Mouse (Mus musculus): Measurements from ENCODE around the gene Rgl1. TPM values are rescaled to one million over a fixed set of nuclear protein-coding genes. Genes with fewer than 3 reads are reported as not detected.

Rgl1 gene
- polyA plus RNA-seq, 1 experiment, result 14.4 TPM

DNA sequence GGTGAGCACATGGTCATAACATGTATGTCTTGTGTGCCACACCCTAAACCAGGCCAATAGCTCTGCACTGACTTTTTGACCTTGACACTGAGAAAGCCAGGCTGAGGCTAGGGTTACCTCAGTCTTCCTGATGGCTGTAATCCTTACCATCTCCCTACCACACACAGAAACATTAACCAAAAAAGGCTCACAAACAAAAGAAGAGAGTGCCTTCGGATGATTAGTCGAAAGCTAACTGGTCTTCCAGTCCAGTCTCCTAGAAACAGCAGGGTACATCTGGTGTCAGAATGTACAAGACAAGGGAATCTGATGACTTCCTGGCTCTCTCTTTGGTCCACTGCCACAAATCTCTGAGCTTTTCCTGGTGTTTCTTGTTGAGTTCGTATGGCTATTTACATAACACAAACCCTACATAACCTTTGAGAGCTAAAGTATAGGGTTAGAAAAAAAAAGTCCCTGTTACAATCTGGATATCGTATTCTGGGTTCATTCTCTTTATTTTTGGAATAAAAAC, 249.0 kb downstream of the Rgl1 start:
- 0 out of 2 replicates have a peak, but pooled peaks cover 1% of the 10 kb centered on the region for H3K36me3 ChIP-seq (ENCODE audit: control insufficient read depth, insufficient read depth, low read length)
- H3K4me1 ChIP-seq (ENCODE audit: control insufficient read depth, insufficient read depth, insufficient read length), result no peaks in the 10 kb centered on the region
- no peaks in the 10 kb centered on the region for H3K27me3 ChIP-seq (ENCODE audit: control insufficient read depth, insufficient read depth, low read length)
- no peak overlapping the region for H3K4me3 ChIP-seq (ENCODE audit: extremely low read depth, insufficient read depth, insufficient read length)
- H3K27ac ChIP-seq (ENCODE audit: insufficient read depth, low read length), result no peak overlapping the region
- no peak for DNase-seq (ENCODE audit: low read depth in 1 of 2, low spot score in 2 of 2)
- no peak for TF ChIP-seq CTCF (IDR thresholded peaks at IDR 0.05; ENCODE audit: extremely low read depth, insufficient read depth, insufficient read length, insufficient replicate concordance)
- TF ChIP-seq POLR2A (IDR thresholded peaks at IDR 0.05; ENCODE audit: low read depth, low read length), result no peak
- 82% methylated on average over 4 of the region's 4 CpGs for WGBS

DNA sequence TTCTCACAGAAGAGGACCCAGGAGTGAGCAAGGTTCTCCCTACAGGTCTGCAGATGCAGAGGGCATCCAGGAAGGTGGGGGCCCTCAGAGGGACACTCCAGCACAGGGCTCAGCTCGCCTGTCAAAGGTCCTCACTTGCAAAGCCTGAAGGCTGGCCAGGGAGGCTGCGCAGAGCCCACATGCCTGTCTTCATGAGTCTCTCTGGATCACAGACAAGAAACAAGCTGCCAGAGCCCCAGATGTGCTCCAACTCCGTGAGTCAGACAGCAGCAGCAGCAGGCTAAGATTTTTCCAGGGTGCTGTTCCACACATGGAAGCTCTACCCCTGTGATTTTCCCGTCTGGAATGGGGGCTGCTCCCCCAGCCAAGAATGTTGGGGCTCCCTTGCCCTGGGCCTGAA, 251.9 kb downstream of the Rgl1 start:
- Histone ChIP-seq H3K27ac (ENCODE audit: insufficient read depth, low read length) (no peak overlapping the region), H3K4me3 (ENCODE audit: extremely low read depth, insufficient read depth, insufficient read length) (no peak overlapping the region), H3K4me1 (ENCODE audit: control insufficient read depth, insufficient read depth, insufficient read length) (no peaks in the 10 kb centered on the region), H3K36me3 (ENCODE audit: control insufficient read depth, insufficient read depth, low read length) (0 out of 2 replicates have a peak, but pooled peaks cover 1% of the 10 kb centered on the region), H3K27me3 (ENCODE audit: control insufficient read depth, insufficient read depth, low read length) (no peaks in the 10 kb centered on the region)
- no peak for TF ChIP-seq CTCF (IDR thresholded peaks at IDR 0.05; ENCODE audit: extremely low read depth, insufficient read depth, insufficient read length, insufficient replicate concordance)
- TF ChIP-seq POLR2A (IDR thresholded peaks at IDR 0.05; ENCODE audit: low read depth, low read length), result no peak
- DNase-seq (ENCODE audit: low read depth in 1 of 2, low spot score in 2 of 2), result no peak
- 84% methylated on average over 4 of the region's 4 CpGs for WGBS

DNA sequence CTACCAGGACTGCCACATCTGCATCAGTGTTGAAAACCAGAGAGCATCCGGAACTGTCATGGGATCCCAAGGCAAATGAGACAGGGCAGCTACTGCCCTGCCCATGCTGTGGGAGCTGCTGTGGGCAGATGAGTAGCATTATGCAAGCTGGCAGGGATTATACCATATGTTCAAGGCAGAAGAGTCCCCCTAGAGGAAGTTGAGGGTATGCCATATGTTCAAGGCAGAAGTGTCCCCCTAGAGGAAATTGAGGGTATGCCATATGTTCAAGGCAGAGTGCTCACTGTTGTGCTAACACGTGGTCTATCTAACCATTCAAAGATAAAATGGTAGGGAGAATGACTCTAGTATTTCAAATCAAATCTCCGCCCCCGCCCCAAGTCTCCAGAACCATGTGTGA, 254.9 kb downstream of the Rgl1 start:
- H3K27ac ChIP-seq (ENCODE audit: insufficient read depth, low read length), result no peak overlapping the region
- H3K4me1 ChIP-seq (ENCODE audit: control insufficient read depth, insufficient read depth, insufficient read length), result no peaks in the 10 kb centered on the region
- H3K4me3 ChIP-seq (ENCODE audit: extremely low read depth, insufficient read depth, insufficient read length), result no peak overlapping the region
- H3K27me3 ChIP-seq (ENCODE audit: control insufficient read depth, insufficient read depth, low read length), result no peaks in the 10 kb centered on the region
- peak in 1 of 2 experiments; percentile 22 for DNase-seq (ENCODE audit: low read depth in 1 of 2, low spot score in 2 of 2)
- H3K36me3 ChIP-seq (ENCODE audit: control insufficient read depth, insufficient read depth, low read length), result no peaks in the 10 kb centered on the region
- WGBS, result 71% methylated on average over 4 of the region's 4 CpGs
- TF ChIP-seq POLR2A (IDR thresholded peaks at IDR 0.05; ENCODE audit: low read depth, low read length) (no peak), CTCF (IDR thresholded peaks at IDR 0.05; ENCODE audit: extremely low read depth, insufficient read depth, insufficient read length, insufficient replicate concordance) (peak; percentile 19; the same call in 1 of the 2 replicates)

DNA sequence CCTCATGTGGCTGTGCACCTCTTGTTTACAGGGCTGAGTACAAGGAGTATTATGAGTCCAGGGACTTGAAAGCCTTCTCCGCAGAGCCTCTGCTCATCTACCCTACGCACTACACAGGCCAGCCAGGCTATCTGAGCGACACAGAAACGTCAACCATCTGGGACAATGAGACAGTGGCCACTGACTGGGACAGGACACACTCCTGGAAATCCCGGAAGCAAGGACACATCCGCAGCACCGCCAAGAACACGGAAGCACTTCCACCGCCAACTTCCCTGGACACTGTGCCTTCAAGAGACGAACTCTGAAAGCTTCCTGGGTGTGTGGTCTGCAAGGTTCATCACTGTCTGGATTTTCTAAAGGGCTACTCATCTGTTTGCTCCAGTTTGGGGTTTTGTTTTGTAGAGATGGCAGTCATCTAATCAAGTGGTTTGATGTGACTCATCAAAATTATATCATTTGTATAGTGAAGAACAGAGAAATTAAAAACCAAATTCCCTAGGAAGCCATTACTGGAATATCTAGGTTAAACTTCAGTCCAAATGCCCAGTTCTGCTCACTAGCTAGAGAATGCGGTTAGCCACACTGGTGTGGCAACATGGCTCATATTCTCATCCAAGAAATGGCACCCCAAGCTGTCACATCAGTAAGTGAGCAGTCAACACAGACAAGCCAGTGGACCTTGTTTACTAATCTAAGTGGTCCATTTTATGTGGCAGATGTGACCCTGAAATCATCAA, 257.5 kb downstream of the Rgl1 start:
- Histone ChIP-seq H3K4me1 (ENCODE audit: control insufficient read depth, insufficient read depth, insufficient read length) (no peaks in the 10 kb centered on the region), H3K4me3 (ENCODE audit: extremely low read depth, insufficient read depth, insufficient read length) (no peak overlapping the region), H3K27me3 (ENCODE audit: control insufficient read depth, insufficient read depth, low read length) (no peaks in the 10 kb centered on the region), H3K27ac (ENCODE audit: insufficient read depth, low read length) (no peak overlapping the region), H3K36me3 (ENCODE audit: control insufficient read depth, insufficient read depth, low read length) (no peaks in the 10 kb centered on the region)
- TF ChIP-seq CTCF (IDR thresholded peaks at IDR 0.05; ENCODE audit: extremely low read depth, insufficient read depth, insufficient read length, insufficient replicate concordance) (no peak), POLR2A (IDR thresholded peaks at IDR 0.05; ENCODE audit: low read depth, low read length) (no peak)
- no peak for DNase-seq (ENCODE audit: low read depth in 1 of 2, low spot score in 2 of 2)
- WGBS, result 92% methylated on average over 11 of the region's 11 CpGs

DNA sequence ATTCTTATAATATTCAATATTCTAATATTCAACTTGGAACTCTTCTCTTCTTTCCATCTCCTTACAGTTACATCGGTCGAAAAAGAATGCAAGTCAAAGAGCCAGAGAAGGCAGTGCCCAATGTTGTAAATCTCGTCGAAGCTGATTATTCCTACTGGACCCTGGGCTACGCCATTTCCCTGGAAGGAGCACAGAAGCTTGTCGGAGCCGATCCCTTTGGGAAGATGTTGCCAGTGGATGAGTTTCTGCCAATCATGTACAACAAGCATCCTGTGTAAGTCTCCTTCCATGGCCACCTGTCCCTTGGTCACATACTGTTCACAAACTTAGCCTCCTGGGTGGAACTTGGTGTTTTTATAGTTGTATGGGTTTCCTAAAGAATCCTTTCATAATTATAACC, 259.4 kb downstream of the Rgl1 start:
- no peak for DNase-seq (ENCODE audit: low read depth in 1 of 2, low spot score in 2 of 2)
- H3K4me1 ChIP-seq (ENCODE audit: control insufficient read depth, insufficient read depth, insufficient read length), result no peaks in the 10 kb centered on the region
- no peaks in the 10 kb centered on the region for H3K27me3 ChIP-seq (ENCODE audit: control insufficient read depth, insufficient read depth, low read length)
- no peaks in the 10 kb centered on the region for H3K36me3 ChIP-seq (ENCODE audit: control insufficient read depth, insufficient read depth, low read length)
- TF ChIP-seq POLR2A (IDR thresholded peaks at IDR 0.05; ENCODE audit: low read depth, low read length) (no peak), CTCF (IDR thresholded peaks at IDR 0.05; ENCODE audit: extremely low read depth, insufficient read depth, insufficient read length, insufficient replicate concordance) (no peak)
- H3K4me3 ChIP-seq (ENCODE audit: extremely low read depth, insufficient read depth, insufficient read length), result no peak overlapping the region
- no peak overlapping the region for H3K27ac ChIP-seq (ENCODE audit: insufficient read depth, low read length)
- WGBS, result 93% methylated on average over 7 of the region's 7 CpGs

DNA sequence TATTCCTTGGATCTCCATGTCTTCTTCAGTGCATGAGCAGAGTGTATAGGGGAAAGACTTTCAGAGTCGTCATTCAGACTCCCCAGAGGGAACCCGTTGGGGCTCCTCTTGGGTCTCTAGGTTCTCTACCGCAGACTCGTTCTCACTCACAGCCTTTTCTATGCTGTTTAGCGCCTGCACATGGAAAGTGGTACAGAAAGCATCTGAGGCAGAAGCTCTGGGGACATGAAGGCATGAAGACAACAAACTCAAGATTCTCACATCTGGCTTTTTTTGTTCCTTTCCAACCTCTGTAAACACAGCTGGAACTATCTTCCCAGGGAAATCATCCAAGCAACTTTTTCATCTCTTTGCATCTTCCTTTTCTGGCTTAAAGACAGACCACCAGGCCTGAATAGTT, 260.0 kb downstream of the Rgl1 start:
- H3K36me3 ChIP-seq (ENCODE audit: control insufficient read depth, insufficient read depth, low read length), result no peaks in the 10 kb centered on the region
- DNase-seq (ENCODE audit: low read depth in 1 of 2, low spot score in 2 of 2), result no peak
- no peak for TF ChIP-seq CTCF (IDR thresholded peaks at IDR 0.05; ENCODE audit: extremely low read depth, insufficient read depth, insufficient read length, insufficient replicate concordance)
- no peak for TF ChIP-seq POLR2A (IDR thresholded peaks at IDR 0.05; ENCODE audit: low read depth, low read length)
- no peak overlapping the region for H3K27ac ChIP-seq (ENCODE audit: insufficient read depth, low read length)
- WGBS, result 91% methylated on average over 5 of the region's 5 CpGs
- no peak overlapping the region for H3K4me3 ChIP-seq (ENCODE audit: extremely low read depth, insufficient read depth, insufficient read length)
- H3K27me3 ChIP-seq (ENCODE audit: control insufficient read depth, insufficient read depth, low read length), result no peaks in the 10 kb centered on the region
- H3K4me1 ChIP-seq (ENCODE audit: control insufficient read depth, insufficient read depth, insufficient read length), result no peaks in the 10 kb centered on the region

DNA sequence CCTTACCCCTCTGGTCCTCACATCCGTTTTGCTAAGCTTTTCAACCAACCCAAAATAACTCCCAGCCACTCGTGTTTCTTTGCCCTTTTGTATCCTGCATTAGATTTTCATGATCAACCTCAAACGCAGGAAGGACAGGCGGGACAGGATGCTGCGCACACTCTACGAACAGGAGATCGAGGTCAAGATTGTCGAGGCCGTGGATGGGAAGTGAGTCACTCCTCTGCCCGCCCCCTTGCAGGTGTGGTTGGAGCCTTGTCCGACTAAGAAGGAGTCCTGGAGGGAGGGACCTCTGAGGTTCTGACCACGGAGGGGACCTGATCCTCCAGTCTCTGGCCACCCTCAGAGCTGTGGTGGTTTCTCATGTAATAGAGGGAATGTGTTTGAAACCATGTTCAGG, 266.3 kb downstream of the Rgl1 start:
- Histone ChIP-seq H3K4me3 (ENCODE audit: extremely low read depth, insufficient read depth, insufficient read length) (no peak overlapping the region), H3K27ac (ENCODE audit: insufficient read depth, low read length) (no peak overlapping the region), H3K36me3 (ENCODE audit: control insufficient read depth, insufficient read depth, low read length) (no peaks in the 10 kb centered on the region), H3K27me3 (ENCODE audit: control insufficient read depth, insufficient read depth, low read length) (no peaks in the 10 kb centered on the region), H3K4me1 (ENCODE audit: control insufficient read depth, insufficient read depth, insufficient read length) (no peaks in the 10 kb centered on the region)
- no peak for DNase-seq (ENCODE audit: low read depth in 1 of 2, low spot score in 2 of 2)
- WGBS, result 21% methylated on average over 12 of the region's 12 CpGs
- no peak for TF ChIP-seq CTCF (IDR thresholded peaks at IDR 0.05; ENCODE audit: extremely low read depth, insufficient read depth, insufficient read length, insufficient replicate concordance)
- no peak for TF ChIP-seq POLR2A (IDR thresholded peaks at IDR 0.05; ENCODE audit: low read depth, low read length)
